Mouse (Mus musculus) thymus, adult 2 months (tissue): ENCODE measurements around the gene Plch1. TPM values are rescaled to one million over a fixed set of nuclear protein-coding genes. Genes with fewer than 3 reads are reported as not detected.

ENCODE experiments used
- DNase-seq: peaks from one replicate; pipeline ENCODE4 v3.0.0; 2021
- H3K27ac ChIP-seq: fragments of 200-500 bp; 2 replicates; pipeline ENCODE4 v1.5.1; 2012; ENCODE audit warnings: low read length, control low read depth; ENCODE audit not compliant: control insufficient read depth, insufficient read depth
- H3K27me3 ChIP-seq: fragments of 200-500 bp; 2 replicates; pipeline ENCODE4 v1.6.1; 2012; ENCODE audit warnings: mild to moderate bottlenecking, low read length, moderate library complexity, mixed read lengths; ENCODE audit not compliant: control insufficient read depth, insufficient read depth
- H3K36me3 ChIP-seq: fragments of 200-500 bp; 2 replicates; pipeline ENCODE4 v1.6.1; 2012; ENCODE audit warnings: mild to moderate bottlenecking, low read length, moderate library complexity; ENCODE audit not compliant: control insufficient read depth, insufficient read depth
- H3K4me1 ChIP-seq: fragments of 200-500 bp; replicated peaks from 2 replicates; pipeline ENCODE4 v1.6.1; 2012; ENCODE audit warnings: low read length; ENCODE audit not compliant: control insufficient read depth, insufficient read depth
- H3K4me3 ChIP-seq: fragments of 200-500 bp; 2 replicates; pipeline ENCODE4 v1.5.1; 2012; ENCODE audit warnings: mild to moderate bottlenecking, low read length, control low read depth, moderate library complexity; ENCODE audit not compliant: control insufficient read depth, insufficient read depth
- CTCF ChIP-seq: fragments of 200-500 bp; IDR thresholded peaks from 2 replicates; pipeline ENCODE4 v1.5.1; 2012; ENCODE audit warnings: mild to moderate bottlenecking, control low read depth, low read length, moderate library complexity, borderline replicate concordance; ENCODE audit not compliant: control insufficient read depth, poor library complexity, insufficient read depth; ENCODE audit errors: extremely low read depth
- POLR2A ChIP-seq: fragments of 200-500 bp; IDR thresholded peaks from 2 replicates; pipeline ENCODE4 v1.6.1; 2012; ENCODE audit warnings: mild to moderate bottlenecking, low read length, control low read depth, moderate library complexity; ENCODE audit not compliant: control insufficient read depth, poor library complexity, insufficient read depth; ENCODE audit errors: extremely low read depth
- WGBS: fragments of 180-500 bp; shearing (Covaris S2); methylation state at CpG from one replicate; pipeline ENCODE4 v1.1.7; 2018; 5-methylcytosine and 5-hydroxymethylcytosine counted together
- polyA plus RNA-seq: library from polyadenylated mRNA; depleted of rRNA; stranded (reverse); fragments of >200 nt; gene quantifications from 2 replicates; pipeline ENCODE4 v1.2.3, GENCODE M21; 2012

The Plch1 gene
- polyA plus RNA-seq, 1 experiment: 0.15 TPM

GRCm38 (mm10) chr3:63842436-63842835 is 56.8 kb downstream of the Plch1 start:
- Histone ChIP-seq H3K36me3 (no peaks in the 10 kb centered on the region), H3K27me3 (no peaks in the 10 kb centered on the region), H3K4me1 (no peaks in the 10 kb centered on the region), H3K27ac (no peak overlapping the region), H3K4me3 (no peak overlapping the region)
- 79% methylated on average over 4 of the region's 4 CpGs for WGBS
- no peak for DNase-seq
- TF ChIP-seq CTCF (no peak), POLR2A (no peak)

GRCm38 (mm10) chr3:63837750-63838149 is 61.5 kb downstream of the Plch1 start:
- TF ChIP-seq CTCF: no peak
- TF ChIP-seq POLR2A: no peak
- no peak for DNase-seq
- Histone ChIP-seq H3K27me3 (no peaks in the 10 kb centered on the region), H3K4me3 (no peak overlapping the region), H3K4me1 (no peaks in the 10 kb centered on the region), H3K36me3 (no peaks in the 10 kb centered on the region), H3K27ac (no peak overlapping the region)

GRCm38 (mm10) chr3:63836937-63837632 is 62.2 kb downstream of the Plch1 start:
- TF ChIP-seq POLR2A: no peak
- no peak for TF ChIP-seq CTCF
- H3K36me3 ChIP-seq: no peaks in the 10 kb centered on the region
- no peak overlapping the region for H3K27ac ChIP-seq
- no peaks in the 10 kb centered on the region for H3K27me3 ChIP-seq
- no peak for DNase-seq
- no peak overlapping the region for H3K4me3 ChIP-seq
- WGBS: 94% methylated on average over 8 of the region's 8 CpGs
- no peaks in the 10 kb centered on the region for H3K4me1 ChIP-seq

- no peak overlapping the region for H3K4me3 ChIP-seq
- no peaks in the 10 kb centered on the region for H3K36me3 ChIP-seq
- TF ChIP-seq POLR2A: no peak
- no peak for TF ChIP-seq CTCF
- no peaks in the 10 kb centered on the region for H3K4me1 ChIP-seq
- H3K27me3 ChIP-seq: no peaks in the 10 kb centered on the region
- H3K27ac ChIP-seq: no peak overlapping the region
- no peak for DNase-seq
Observed at GRCm38 (mm10) chr3:63835816-63836215, 63.5 kb downstream of the Plch1 start.

- no peak for DNase-seq
- WGBS: 63% methylated on average over 1 of the region's 1 CpGs
- Histone ChIP-seq H3K36me3 (no peaks in the 10 kb centered on the region), H3K27me3 (no peaks in the 10 kb centered on the region), H3K4me1 (no peaks in the 10 kb centered on the region), H3K27ac (no peak overlapping the region), H3K4me3 (no peak overlapping the region)
- TF ChIP-seq CTCF (no peak), POLR2A (no peak)
Observed at GRCm38 (mm10) chr3:63823874-63824400, 75.3 kb downstream of the Plch1 start.

GRCm38 (mm10) chr3:63822631-63823030 is 76.6 kb downstream of the Plch1 start:
- TF ChIP-seq POLR2A: no peak
- Histone ChIP-seq H3K36me3 (no peaks in the 10 kb centered on the region), H3K4me1 (no peaks in the 10 kb centered on the region), H3K27ac (no peak overlapping the region), H3K27me3 (no peaks in the 10 kb centered on the region), H3K4me3 (no peak overlapping the region)
- no peak for DNase-seq

- no peak for DNase-seq
- no peak for TF ChIP-seq POLR2A
- no peak for TF ChIP-seq CTCF
- no peak overlapping the region for H3K4me3 ChIP-seq
- no peaks in the 10 kb centered on the region for H3K36me3 ChIP-seq
- H3K4me1 ChIP-seq: no peaks in the 10 kb centered on the region
- H3K27ac ChIP-seq: no peak overlapping the region
- H3K27me3 ChIP-seq: no peaks in the 10 kb centered on the region
- WGBS: 94% methylated on average over 3 of the region's 3 CpGs
Observed at GRCm38 (mm10) chr3:63815131-63815530, 84.1 kb downstream of the Plch1 start.
